Mouse (Mus musculus): Measurements from ENCODE around the gene Myf6. TPM values are rescaled to one million over a fixed set of nuclear protein-coding genes. Genes with fewer than 3 reads are reported as not detected.

The Myf6 gene
- polyA plus RNA-seq, 1 experiment from 2014 or later: not detected

- ATAC-seq (ENCODE audit: low read depth): no peak
- Histone ChIP-seq H3K27ac (ENCODE audit: low read depth, low read length) (no peak overlapping the region), H3K36me3 (ENCODE audit: control insufficient read depth, insufficient read depth, low read length) (no peaks in the 10 kb centered on the region), H3K4me1 (ENCODE audit: control insufficient read depth, insufficient read depth, low read length) (no peaks in the 10 kb centered on the region), H3K9ac (replicated peaks; ENCODE audit: low read depth, low read length) (no peak overlapping the region), H3K4me3 (ENCODE audit: low read depth, low read length) (no peak overlapping the region), H3K9me3 (ENCODE audit: control insufficient read depth, low read length) (no peaks in the 10 kb centered on the region), H3K4me2 (ENCODE audit: low read depth, low read length) (no peak overlapping the region), H3K27me3 (ENCODE audit: control insufficient read depth, insufficient read depth, low read length) (no peaks in the 10 kb centered on the region)
- WGBS: 89% methylated on average over 7 of the region's 7 CpGs
Observed at GRCm38 (mm10) chr10:107499656-107500055, 5.1 kb upstream of the Myf6 start.

DNA sequence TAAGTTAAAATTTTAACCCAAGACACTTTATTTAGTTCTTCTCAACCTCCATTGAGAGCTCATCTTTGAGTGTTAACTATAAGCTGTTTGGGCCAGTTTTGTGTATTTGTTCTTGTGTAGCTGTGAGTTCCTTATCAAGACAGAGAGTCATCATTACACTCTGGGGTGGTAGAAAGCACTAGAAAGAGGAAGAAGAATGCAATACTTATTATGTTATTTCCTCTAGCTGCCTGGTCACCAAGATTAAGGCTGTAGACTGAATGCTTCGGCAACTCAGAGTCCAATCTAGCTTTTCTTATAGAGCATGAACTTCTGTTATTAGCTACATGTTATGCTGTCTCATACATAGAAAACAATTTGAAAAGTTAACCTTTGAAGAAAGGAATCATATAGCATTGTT is 1.9 kb upstream of the Myf6 start:
- Histone ChIP-seq H3K4me3 (ENCODE audit: low read depth, low read length) (no peak overlapping the region), H3K27me3 (ENCODE audit: control insufficient read depth, insufficient read depth, low read length) (no peaks in the 10 kb centered on the region), H3K4me1 (ENCODE audit: control insufficient read depth, insufficient read depth, low read length) (no peaks in the 10 kb centered on the region), H3K9ac (replicated peaks; ENCODE audit: low read depth, low read length) (no peak overlapping the region), H3K9me3 (ENCODE audit: control insufficient read depth, low read length) (no peaks in the 10 kb centered on the region), H3K4me2 (ENCODE audit: low read depth, low read length) (no peak overlapping the region), H3K27ac (ENCODE audit: low read depth, low read length) (no peak overlapping the region), H3K36me3 (ENCODE audit: control insufficient read depth, insufficient read depth, low read length) (no peaks in the 10 kb centered on the region)
- 98% methylated on average over 1 of the region's 1 CpGs for WGBS
- no peak for ATAC-seq (ENCODE audit: low read depth)

GRCm38 (mm10) chr10:107493580-107494474 is 710 bp downstream of the Myf6 start:
- peak; percentile 79; the same call in 1 of the 2 replicates for ATAC-seq (ENCODE audit: low read depth)
- no peaks in the 10 kb centered on the region for H3K36me3 ChIP-seq (ENCODE audit: control insufficient read depth, insufficient read depth, low read length)
- peak overlapping the region; percentile 37; the same call in 1 of the 2 replicates for H3K4me2 ChIP-seq (ENCODE audit: low read depth, low read length)
- H3K27ac ChIP-seq (ENCODE audit: low read depth, low read length): no peak overlapping the region
- 54% methylated on average over 20 of the region's 20 CpGs for WGBS
- H3K9me3 ChIP-seq (ENCODE audit: control insufficient read depth, low read length): no peaks in the 10 kb centered on the region
- no peaks in the 10 kb centered on the region for H3K4me1 ChIP-seq (ENCODE audit: control insufficient read depth, insufficient read depth, low read length)
- no peak overlapping the region for H3K4me3 ChIP-seq (ENCODE audit: low read depth, low read length)
- H3K9ac ChIP-seq (replicated peaks; ENCODE audit: low read depth, low read length): 0 out of 2 replicates have a peak overlapping the region, but pooled peaks have one; percentile 2
- H3K27me3 ChIP-seq (ENCODE audit: control insufficient read depth, insufficient read depth, low read length): no peaks in the 10 kb centered on the region

GRCm38 (mm10) chr10:107492867-107493579 is 1.5 kb downstream of the Myf6 start:
- Histone ChIP-seq H3K4me1 (ENCODE audit: control insufficient read depth, insufficient read depth, low read length) (no peaks in the 10 kb centered on the region), H3K9ac (replicated peaks; ENCODE audit: low read depth, low read length) (0 out of 2 replicates have a peak overlapping the region, but pooled peaks have one; percentile 2), H3K4me2 (ENCODE audit: low read depth, low read length) (peak overlapping the region; percentile 37; the same call in 1 of the 2 replicates), H3K27ac (ENCODE audit: low read depth, low read length) (no peak overlapping the region), H3K36me3 (ENCODE audit: control insufficient read depth, insufficient read depth, low read length) (no peaks in the 10 kb centered on the region), H3K4me3 (ENCODE audit: low read depth, low read length) (no peak overlapping the region), H3K9me3 (ENCODE audit: control insufficient read depth, low read length) (no peaks in the 10 kb centered on the region), H3K27me3 (ENCODE audit: control insufficient read depth, insufficient read depth, low read length) (no peaks in the 10 kb centered on the region)
- 51% methylated on average over 18 of the region's 18 CpGs for WGBS
- ATAC-seq (ENCODE audit: low read depth): 0 out of 2 replicates have a peak, but pooled peaks have one; percentile 34

GRCm38 (mm10) chr10:107488654-107489315 is 5.8 kb downstream of the Myf6 start:
- H3K27ac ChIP-seq (ENCODE audit: low read depth, low read length): no peak overlapping the region
- H3K9me3 ChIP-seq (ENCODE audit: control insufficient read depth, low read length): no peaks in the 10 kb centered on the region
- no peak overlapping the region for H3K4me3 ChIP-seq (ENCODE audit: low read depth, low read length)
- no peaks in the 10 kb centered on the region for H3K4me1 ChIP-seq (ENCODE audit: control insufficient read depth, insufficient read depth, low read length)
- H3K27me3 ChIP-seq (ENCODE audit: control insufficient read depth, insufficient read depth, low read length): no peaks in the 10 kb centered on the region
- H3K36me3 ChIP-seq (ENCODE audit: control insufficient read depth, insufficient read depth, low read length): no peaks in the 10 kb centered on the region
- WGBS: 28% methylated on average over 12 of the region's 12 CpGs
- no peak for ATAC-seq (ENCODE audit: low read depth)
- no peak overlapping the region for H3K4me2 ChIP-seq (ENCODE audit: low read depth, low read length)
- H3K9ac ChIP-seq (replicated peaks; ENCODE audit: low read depth, low read length): no peak overlapping the region

DNA sequence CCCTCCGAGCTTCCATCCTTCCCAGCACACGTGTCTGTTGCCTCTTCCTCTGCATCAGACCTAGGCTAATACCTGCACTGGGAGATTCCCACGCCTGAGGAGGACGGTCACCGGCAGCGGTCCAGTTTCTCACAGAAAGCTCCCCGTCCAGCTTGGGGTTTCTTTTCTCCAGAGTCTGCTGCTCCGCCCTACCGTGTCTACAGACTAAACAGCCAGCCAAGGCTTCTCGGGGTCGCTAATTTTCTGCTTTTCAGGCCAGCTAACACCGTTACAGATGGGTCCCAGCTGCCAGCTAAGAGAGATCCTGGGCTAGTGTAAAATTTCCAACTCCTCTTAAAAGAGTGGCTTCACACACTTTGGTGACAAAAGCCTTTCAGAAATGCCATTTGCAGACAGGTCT is 7.8 kb downstream of the Myf6 start:
- Histone ChIP-seq H3K4me2 (ENCODE audit: low read depth, low read length) (no peak overlapping the region), H3K9me3 (ENCODE audit: control insufficient read depth, low read length) (no peaks in the 10 kb centered on the region), H3K36me3 (ENCODE audit: control insufficient read depth, insufficient read depth, low read length) (no peaks in the 10 kb centered on the region), H3K27ac (ENCODE audit: low read depth, low read length) (no peak overlapping the region), H3K27me3 (ENCODE audit: control insufficient read depth, insufficient read depth, low read length) (no peaks in the 10 kb centered on the region), H3K4me1 (ENCODE audit: control insufficient read depth, insufficient read depth, low read length) (no peaks in the 10 kb centered on the region), H3K9ac (replicated peaks; ENCODE audit: low read depth, low read length) (no peak overlapping the region), H3K4me3 (ENCODE audit: low read depth, low read length) (no peak overlapping the region)
- ATAC-seq (ENCODE audit: low read depth): no peak
- WGBS: 64% methylated on average over 12 of the region's 12 CpGs

GRCm38 (mm10) chr10:107485870-107486269 is 8.7 kb downstream of the Myf6 start, which contains the start of gene Myf5:
Myf5 (minus strand) TSS chr10:107486134.
- no peak within 1 kb of the TSS for H3K4me2 ChIP-seq (ENCODE audit: low read depth, low read length)
- H3K9ac ChIP-seq (replicated peaks; ENCODE audit: low read depth, low read length): no peak within 1 kb of the TSS
- no peaks in the 10 kb centered on the region for H3K4me1 ChIP-seq (ENCODE audit: control insufficient read depth, insufficient read depth, low read length)
- H3K27ac ChIP-seq (ENCODE audit: low read depth, low read length): no peak within 1 kb of the TSS
- 38% methylated on average over 8 of the region's 8 CpGs for WGBS
- no peaks in the 10 kb centered on the region for H3K27me3 ChIP-seq (ENCODE audit: control insufficient read depth, insufficient read depth, low read length)
- no peaks in the 10 kb centered on the region for H3K9me3 ChIP-seq (ENCODE audit: control insufficient read depth, low read length)
- ATAC-seq (ENCODE audit: low read depth): no peak
- H3K4me3 ChIP-seq (ENCODE audit: low read depth, low read length): no peak within 1 kb of the TSS
- no peaks in the 10 kb centered on the region for H3K36me3 ChIP-seq (ENCODE audit: control insufficient read depth, insufficient read depth, low read length)

GRCm38 (mm10) chr10:107484050-107484449 is 10.5 kb downstream of the Myf6 start:
- Histone ChIP-seq H3K27me3 (ENCODE audit: control insufficient read depth, insufficient read depth, low read length) (no peaks in the 10 kb centered on the region), H3K36me3 (ENCODE audit: control insufficient read depth, insufficient read depth, low read length) (no peaks in the 10 kb centered on the region), H3K4me2 (ENCODE audit: low read depth, low read length) (no peak overlapping the region), H3K27ac (ENCODE audit: low read depth, low read length) (no peak overlapping the region), H3K4me1 (ENCODE audit: control insufficient read depth, insufficient read depth, low read length) (no peaks in the 10 kb centered on the region), H3K9me3 (ENCODE audit: control insufficient read depth, low read length) (no peaks in the 10 kb centered on the region), H3K9ac (replicated peaks; ENCODE audit: low read depth, low read length) (no peak overlapping the region), H3K4me3 (ENCODE audit: low read depth, low read length) (no peak overlapping the region)
- WGBS: 68% methylated on average over 10 of the region's 10 CpGs
- no peak for ATAC-seq (ENCODE audit: low read depth)
